Mouse (Mus musculus) naive thymus-derived CD4-positive, alpha-beta T cell, adult 2 months (primary cell): ENCODE measurements at regions not wholly inside any gene's neighbourhood (a gene's known extent, or its start where the extent isn't known, plus 50 kb on each side); places are given as distances from the start of the nearest gene placed in this dataset.
"Not testable (repeated sequence)": the region's sequence is repeated elsewhere in the genome, so short reads cannot be mapped to it uniquely, and the experiment has no call there.

Experiments
- DNase-seq: peaks from one replicate; pipeline ENCODE4 v3.0.0-alpha.2; 2011; ENCODE audit warnings: low read depth

- no peak for DNase-seq
Measured at GRCm38 (mm10) chr13:107588399-107589002, 455.7 kb upstream of the Smim15 start.

- no peak for DNase-seq
Measured at GRCm38 (mm10) chr13:107587678-107588077, 456.6 kb upstream of the Smim15 start.

GRCm38 (mm10) chr13:107585936-107586335 is 458.3 kb upstream of the Smim15 start:
- DNase-seq, result no peak

GRCm38 (mm10) chr13:107585353-107585752 is 458.9 kb upstream of the Smim15 start:
- no peak for DNase-seq

- DNase-seq, result no peak
Measured at GRCm38 (mm10) chr13:107578968-107579367, 465.3 kb upstream of the Smim15 start.

- no peak for DNase-seq
Measured at GRCm38 (mm10) chr13:107577809-107578208, 466.4 kb upstream of the Smim15 start.

- no peak for DNase-seq
Measured at GRCm38 (mm10) chr13:107577272-107577671, 467.0 kb upstream of the Smim15 start.

- no peak for DNase-seq
Measured at GRCm38 (mm10) chr13:107576701-107577100, 467.5 kb upstream of the Smim15 start.

- no peak for DNase-seq
Measured at GRCm38 (mm10) chr13:107575025-107575424, 469.2 kb upstream of the Smim15 start.

- no peak for DNase-seq
Measured at GRCm38 (mm10) chr13:107573499-107574355, 470.5 kb upstream of the Smim15 start.

GRCm38 (mm10) chr13:107571539-107571938 is 472.7 kb upstream of the Smim15 start:
- no peak for DNase-seq

GRCm38 (mm10) chr13:107569477-107569876 is 474.8 kb upstream of the Smim15 start:
- DNase-seq, result no peak

- no peak for DNase-seq
Measured at GRCm38 (mm10) chr13:107568701-107569121, 475.5 kb upstream of the Smim15 start.

- DNase-seq, result no peak
Measured at GRCm38 (mm10) chr13:107562463-107562862, 481.8 kb upstream of the Smim15 start.

- no peak for DNase-seq
Measured at GRCm38 (mm10) chr13:107561529-107561928, 482.7 kb upstream of the Smim15 start.

- no peak for DNase-seq
Measured at GRCm38 (mm10) chr13:107555958-107556357, 488.3 kb upstream of the Smim15 start.

- no peak for DNase-seq
Measured at GRCm38 (mm10) chr13:107554091-107554490, 490.2 kb upstream of the Smim15 start.

- DNase-seq, result no peak
Measured at GRCm38 (mm10) chr13:107552165-107552564, 492.1 kb upstream of the Smim15 start.

GRCm38 (mm10) chr13:107549995-107550394 is 494.3 kb upstream of the Smim15 start:
- DNase-seq, result not testable (repeated sequence)

GRCm38 (mm10) chr13:107547073-107547472 is 497.2 kb upstream of the Smim15 start:
- no peak for DNase-seq

GRCm38 (mm10) chr13:107546181-107546900 is 497.9 kb upstream of the Smim15 start:
- DNase-seq, result no peak

- no peak for DNase-seq
Measured at GRCm38 (mm10) chr13:107541635-107541955, 502.7 kb upstream of the Smim15 start.
